Mouse (Mus musculus): ENCODE measurements around the gene Msl3l2.

GRCm38 (mm10) chr10:56099641-56100310 is 6.9 kb upstream of the Msl3l2 start:
- no peak for TF ChIP-seq GATA1 (IDR thresholded peaks at IDR 0.05; ENCODE audit: borderline replicate concordance, low read length)
- TF ChIP-seq FLI1 (IDR thresholded peaks at IDR 0.05; ENCODE audit: low read length) = no peak

Measured in megakaryocyte, embryonic 14.5 days (primary cell).